Mouse (Mus musculus) right cerebral cortex, postnatal 14 days (tissue): Measurements from ENCODE around the gene Plk3.
"Not testable (repeated sequence)": the region's sequence is repeated elsewhere in the genome, so short reads cannot be mapped to it uniquely, and the experiment has no call there.

Experiments used
- DNase-seq: peaks from one replicate; pipeline ENCODE4 v3.0.0; 2022

Plk3 gene

GRCm38 (mm10) chr4:117133817-117134600 is at the start of gene Plk3:
TSS of gene Plk3 (minus strand) at chr4:117133963.
- DNase-seq, result peak; percentile 97

- not testable (repeated sequence) for DNase-seq
Observed at GRCm38 (mm10) chr4:117182759-117183096, 49.0 kb upstream of the Plk3 start.

GRCm38 (mm10) chr4:117181863-117182758 is 48.3 kb upstream of the Plk3 start, which contains the start of gene Kif2c:
TSS of gene Kif2c (minus strand) at chr4:117182639.
- peak; percentile 93 for DNase-seq

GRCm38 (mm10) chr4:117169936-117170335 is 36.2 kb upstream of the Plk3 start:
- no peak for DNase-seq

GRCm38 (mm10) chr4:117161183-117161582 is 27.4 kb upstream of the Plk3 start:
- DNase-seq, result no peak

GRCm38 (mm10) chr4:117159666-117160065 is 25.9 kb upstream of the Plk3 start:
- DNase-seq, result no peak

GRCm38 (mm10) chr4:117156372-117156771 is 22.6 kb upstream of the Plk3 start:
- no peak for DNase-seq

GRCm38 (mm10) chr4:117155792-117156355 is 22.1 kb upstream of the Plk3 start, which contains the start of gene Rps8:
TSS of gene Rps8 (minus strand) at chr4:117156243.
- DNase-seq, result peak; percentile 81

GRCm38 (mm10) chr4:117155020-117155791 is 21.4 kb upstream of the Plk3 start:
- DNase-seq, result no peak

GRCm38 (mm10) chr4:117152714-117153113 is 19.0 kb upstream of the Plk3 start:
- no peak for DNase-seq

- DNase-seq, result no peak
Observed at GRCm38 (mm10) chr4:117151416-117151815, 17.7 kb upstream of the Plk3 start.

- DNase-seq, result no peak
Observed at GRCm38 (mm10) chr4:117150212-117150733, 16.5 kb upstream of the Plk3 start.

GRCm38 (mm10) chr4:117149291-117150211 is 15.8 kb upstream of the Plk3 start:
- no peak for DNase-seq

- DNase-seq, result no peak
Observed at GRCm38 (mm10) chr4:117148815-117149214, 15.1 kb upstream of the Plk3 start.

GRCm38 (mm10) chr4:117148047-117148713 is 14.4 kb upstream of the Plk3 start:
- no peak for DNase-seq

GRCm38 (mm10) chr4:117146176-117146575 is 12.4 kb upstream of the Plk3 start:
- peak; percentile 83 for DNase-seq

GRCm38 (mm10) chr4:117145248-117145647 is 11.5 kb upstream of the Plk3 start:
- no peak for DNase-seq

GRCm38 (mm10) chr4:117143023-117143422 is 9.3 kb upstream of the Plk3 start:
- DNase-seq, result no peak

- no peak for DNase-seq
Observed at GRCm38 (mm10) chr4:117140613-117141012, 6.8 kb upstream of the Plk3 start.

- no peak for DNase-seq
Observed at GRCm38 (mm10) chr4:117139217-117139612, 5.5 kb upstream of the Plk3 start.
